ENCODE assay signal across 11 mouse cellular contexts in the genomic region with DNA sequence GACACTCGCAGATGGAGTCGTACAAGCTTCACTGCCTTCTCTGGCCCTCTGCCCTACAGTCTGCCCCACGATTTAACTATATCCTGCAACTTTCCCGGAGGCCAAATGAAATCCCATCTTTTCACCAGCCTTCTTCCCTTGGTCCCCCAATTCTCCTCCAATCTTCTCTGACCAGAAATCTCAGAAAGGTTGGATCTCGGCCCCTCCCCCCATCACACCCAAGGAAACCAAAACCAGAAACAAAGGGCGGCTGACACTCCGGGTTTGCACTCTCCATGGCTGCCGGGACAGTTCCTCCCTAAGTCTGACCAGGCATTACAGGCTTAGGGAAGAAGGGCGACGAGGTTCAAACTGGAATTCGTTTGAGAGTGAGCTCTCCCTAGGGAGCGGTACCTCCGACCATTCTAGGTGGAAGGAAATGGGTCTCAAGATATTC. TPM values are rescaled to one million over a fixed set of nuclear protein-coding genes. Genes with fewer than 3 reads are reported as not detected.
A peak's percentile ranks its signal among the peaks of the same experiment; 100 is the strongest.
DNase-seq lines count a peak whose midpoint lies in the region; ATAC-seq and TF ChIP-seq lines count a peak whose summit lies in the region.
"Had no signal": no experiment of that assay in that cellular context is flagged by ENCODE, and none has a peak within 500 bp of the region (broad histone marks: within the 10 kb centered on the region; RNA-seq: fewer than 3 reads in every experiment).

No protein-coding gene starts in this region.

- WGBS in hindbrain, embryonic 10.5 days = under 1% methylated on average over 13 of the region's 13 CpGs
- WGBS in midbrain, embryonic 14.5 days = under 1% methylated on average over 13 of the region's 13 CpGs

- no peak for TF ChIP-seq POLR2A in brain, embryonic 14.5 days (IDR thresholded peaks at IDR 0.05; ENCODE audit: borderline replicate concordance, extremely low read depth, insufficient read depth, insufficient read length, poor library complexity, severe bottlenecking)

- H3K4me2 ChIP-seq in midbrain, embryonic 14.5 days (ENCODE audit: low read length) = peak overlapping the region; percentile 59

- H3K4me3 ChIP-seq in gastrocnemius, adult 2 months = peak overlapping the region; percentile 1; the same call in 1 of the 2 replicates
- H3K4me3 ChIP-seq in hindbrain, embryonic 10.5 days = peak overlapping the region; percentile 38
- H3K4me3 ChIP-seq in midbrain, embryonic 14.5 days (replicated peaks; ENCODE audit: low read depth, low read length) = peak overlapping the region; percentile 50
- H3K4me3 ChIP-seq: embryonic facial prominence, embryonic 12.5 days had no signal

- H3K27ac ChIP-seq in gastrocnemius, adult 2 months = no peak overlapping the region
- H3K27ac ChIP-seq in hindbrain, embryonic 10.5 days = peak overlapping the region; percentile 67
- peak overlapping the region; percentile 90 for H3K27ac ChIP-seq in midbrain, embryonic 14.5 days (replicated peaks; ENCODE audit: low read depth, low read length)
- H3K27ac ChIP-seq: embryonic facial prominence, embryonic 12.5 days had no signal

- H3K9ac ChIP-seq in midbrain, embryonic 14.5 days (replicated peaks; ENCODE audit: low read length) = peak overlapping the region; percentile 71
- H3K9ac ChIP-seq: embryonic facial prominence, embryonic 12.5 days had no signal

- H3K9me3 ChIP-seq in hindbrain, embryonic 10.5 days = no peaks in the 10 kb centered on the region
- H3K9me3 ChIP-seq in midbrain, embryonic 14.5 days (ENCODE audit: control insufficient read depth, low read length) = no peaks in the 10 kb centered on the region
- H3K9me3 ChIP-seq: embryonic facial prominence, embryonic 12.5 days had no signal

- TF ChIP-seq CTCF in gastrocnemius, adult 2 months (IDR thresholded peaks at IDR 0.05) = no peak
- no peak for TF ChIP-seq CTCF in brain, embryonic 14.5 days (IDR thresholded peaks at IDR 0.05; ENCODE audit: borderline replicate concordance, extremely low read depth, insufficient read depth, insufficient read length)

- peaks cover 40% of the 10 kb centered on the region for H3K4me1 ChIP-seq in hindbrain, embryonic 10.5 days (replicated peaks)
- peaks cover 5% of the 10 kb centered on the region; the same call in 1 of the 2 replicates for H3K4me1 ChIP-seq in midbrain, embryonic 14.5 days (ENCODE audit: control insufficient read depth, insufficient read depth, low read length)

- peaks cover 100% of the 10 kb centered on the region for H3K27me3 ChIP-seq in hindbrain, embryonic 10.5 days (ENCODE audit: insufficient read depth, poor library complexity, severe bottlenecking)
- H3K27me3 ChIP-seq in midbrain, embryonic 14.5 days (ENCODE audit: control insufficient read depth, insufficient read depth, low read length) = peaks cover 74% of the 10 kb centered on the region

- no peak for DNase-seq in gastrocnemius, adult 2 months
- DNase-seq in gastrocnemius, postnatal 36 days = no peak
- DNase-seq in brain, embryonic 14.5 days (ENCODE audit: low read depth) = peak; percentile 46
- DNase-seq in hindbrain, embryonic 10.5 days (ENCODE audit: low spot score) = peak; percentile 44
- peak; percentile 57 for DNase-seq in midbrain, embryonic 14.5 days
- DNase-seq in adrenal gland, postnatal 36 days = no peak
- DNase-seq in layer of hippocampus, adult 8-10 months (ENCODE audit: low spot score in 2 of 2) = no peak
- no peak for DNase-seq in testis, postnatal 10 days (ENCODE audit: low spot score)
- DNase-seq: right cerebral cortex, postnatal 4 days had no signal

- no peaks in the 10 kb centered on the region for H3K36me3 ChIP-seq in hindbrain, embryonic 10.5 days
- H3K36me3 ChIP-seq in midbrain, embryonic 14.5 days (ENCODE audit: control insufficient read depth, insufficient read depth, low read length) = no peaks in the 10 kb centered on the region
- H3K36me3 ChIP-seq: embryonic facial prominence, embryonic 12.5 days had no signal

- intact Hi-C loops in gastrocnemius, adult 2 months (cut with DNase I) = no loop called here
- intact Hi-C loops in gastrocnemius, postnatal 36 days (cut with DNase I) = no loop called here

- no peak for ATAC-seq in midbrain, embryonic 14.5 days (ENCODE audit: low FRiP score, low TSS enrichment)

RNA-seq across cellular contexts. Expression of a gene that starts 4.1 kb away (rescaled TPM):
- total RNA-seq in gastrocnemius, adult 2 months (2021) = not detected
- total RNA-seq in gastrocnemius, postnatal 36 days (2021) = not detected
- 18.0 and 26.0 TPM in 2 replicates for polyA plus RNA-seq in brain, embryonic 14.5 days (2012; rRNA removed)
- polyA plus RNA-seq in hindbrain, embryonic 10.5 days (2016; fragmentation: Nextera tagmentation; extraction: Ambion mirVana) = 1.1 and 1.4 TPM in 2 replicates
- 12.2 and 14.4 TPM in 2 replicates for polyA plus RNA-seq in midbrain, embryonic 14.5 days (2014; fragmentation: Nextera tagmentation; extraction: Ambion mirVana)
- not detected for total RNA-seq in adrenal gland, postnatal 36 days (2021)
- total RNA-seq in layer of hippocampus, adult 8-10 months (2022) = under 1 TPM in 1 of 4 experiments, not detected in 3; 0.14 TPM
- total RNA-seq: heart, postnatal 4 days had no signal
- polyA plus RNA-seq: embryonic facial prominence, embryonic 12.5 days had no signal

Comparison
In these comparisons a context has a peak if more than half of its experiments do, and no peak if none do; other contexts are left out.
1. DNase-seq: peak in brain, embryonic 14.5 days (single experiment), hindbrain, embryonic 10.5 days (single experiment) and midbrain, embryonic 14.5 days (single experiment); none in gastrocnemius, adult 2 months (single experiment), gastrocnemius, postnatal 36 days (0 of 2), adrenal gland, postnatal 36 days (0 of 2), layer of hippocampus, adult 8-10 months (0 of 2) and testis, postnatal 10 days (single experiment).
2. Peak in every context shown above with its lines, with median percentiles within 50 percentile points of each other: H3K4me3 ChIP-seq.